Mouse (Mus musculus): Measurements from ENCODE around the gene 9330159F19Rik. TPM values are rescaled to one million over a fixed set of nuclear protein-coding genes. Genes with fewer than 3 reads are reported as not detected.

The 9330159F19Rik gene
- 0.07 and 0.17 TPM in 2 replicates for polyA plus RNA-seq (2012; rRNA removed)

DNA sequence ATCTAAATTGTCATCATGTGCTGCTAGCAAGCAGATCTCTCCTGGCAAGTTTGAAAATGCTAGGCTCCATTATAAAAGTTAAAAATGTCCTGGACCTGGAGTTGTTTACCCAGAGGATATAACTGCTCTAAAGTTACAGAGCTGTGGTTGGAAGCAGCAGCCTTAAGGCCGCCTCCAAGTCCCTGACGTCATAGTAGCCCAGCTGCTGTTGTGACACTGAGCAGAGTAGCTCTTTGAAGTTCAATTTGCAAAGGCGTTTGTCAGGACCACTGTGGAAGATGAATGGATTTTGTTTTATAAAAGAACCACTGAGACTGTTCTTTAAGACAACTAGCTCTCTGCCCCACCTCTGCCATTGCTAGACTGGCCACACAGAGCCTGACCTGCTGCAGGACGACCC, at the start of gene 9330159F19Rik:
Gene 9330159F19Rik, plus strand, starts transcription at position 154 of the 400 bp plus-strand sequence.

DNA sequence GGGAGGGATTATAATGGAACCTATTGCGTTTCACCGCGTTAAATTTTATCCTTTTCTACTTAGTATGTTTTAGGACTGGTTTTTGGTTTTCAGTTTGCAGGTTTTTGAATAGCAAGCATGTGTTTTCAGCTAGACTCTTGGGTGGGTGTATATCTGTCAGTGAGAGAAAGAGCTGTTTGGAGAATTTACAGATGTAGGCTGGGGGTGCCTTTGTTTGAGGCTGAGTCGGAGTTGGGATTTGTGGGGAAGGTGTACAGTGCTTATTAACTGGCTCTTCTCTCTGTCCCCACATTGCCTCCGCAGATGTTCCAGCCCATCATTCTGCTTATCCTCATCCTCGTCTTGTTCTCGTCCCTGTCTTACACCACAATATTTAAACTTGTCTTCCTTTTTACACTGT, 12.8 kb upstream of the 9330159F19Rik start, which contains the start of gene Gm49353:
Gene Gm49353, plus strand, starts transcription at position 313 of the 400 bp plus-strand sequence.

Other genes with a start within 250 kb of the 9330159F19Rik start
- not detected in 2 replicates for gene 2310057J18Rik, start 225.3 kb upstream of the 9330159F19Rik start, polyA plus RNA-seq (2012; rRNA removed)
- gene Soga3, start 67.8 kb upstream of the 9330159F19Rik start, polyA plus RNA-seq (2012; rRNA removed): 0.73 and 0.78 TPM in 2 replicates
- not detected in 2 replicates for gene Gm49353, start 12.7 kb upstream of the 9330159F19Rik start, polyA plus RNA-seq (2012; rRNA removed)
- gene Echdc1, start 101.6 kb downstream of the 9330159F19Rik start, polyA plus RNA-seq (2012; rRNA removed): 1.4 and 1.6 TPM in 2 replicates
- gene Rnf146, start 150.8 kb downstream of the 9330159F19Rik start, polyA plus RNA-seq (2012; rRNA removed): 8.5 and 12.5 TPM in 2 replicates